Mouse (Mus musculus): Measurements from ENCODE around the gene Oas1f.

DNA sequence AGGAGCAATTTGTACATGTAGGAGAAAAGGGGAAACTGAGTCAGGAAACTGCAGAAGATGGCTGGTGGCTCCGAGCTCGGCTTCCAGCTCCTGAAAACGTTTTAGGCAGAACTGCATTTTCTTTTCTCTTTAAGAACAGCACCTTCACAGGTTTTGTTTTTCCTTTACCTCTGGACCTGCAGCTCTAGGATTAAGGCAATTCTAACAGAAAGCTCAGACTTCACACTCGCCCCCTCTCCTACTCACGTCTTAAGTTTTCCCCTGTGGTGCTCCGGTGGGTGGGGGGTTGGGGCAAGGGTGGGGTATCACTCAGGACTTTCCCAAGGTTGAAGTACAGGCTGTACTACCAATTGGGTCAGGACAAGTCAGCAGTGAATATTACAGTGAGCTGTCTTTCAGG lies 40.7 kb downstream of the Oas1f start:
- TF ChIP-seq CTCF (IDR thresholded peaks at IDR 0.05; ENCODE audit: low read depth, low read length) (no peak), POLR2A (IDR thresholded peaks at IDR 0.05; ENCODE audit: borderline replicate concordance, low read depth, low read length) (no peak)
